In the genomic region with DNA sequence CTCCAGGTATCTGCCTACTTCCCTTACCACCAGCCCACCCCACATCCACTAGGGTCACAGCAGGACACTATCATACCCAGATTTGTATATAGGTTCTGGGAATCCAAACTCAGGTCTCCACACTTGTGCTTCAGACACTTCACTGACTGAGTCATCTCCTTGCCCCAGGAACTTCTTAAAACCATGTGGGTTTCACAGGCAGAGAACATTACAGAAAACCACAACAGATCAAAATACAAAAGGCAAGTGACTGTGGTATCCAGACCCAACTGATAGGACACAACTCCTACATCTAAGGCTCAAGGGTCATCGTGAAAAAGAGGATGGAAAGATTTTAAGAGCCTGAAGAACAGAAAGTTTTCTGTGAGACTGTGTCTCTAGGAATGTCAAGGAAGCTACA, we compare ENCODE assay signal across 15 mouse cellular contexts.
A peak's percentile ranks its signal among the peaks of the same experiment; 100 is the strongest.
DNase-seq lines count a peak whose midpoint lies in the region.
"Had no signal": no experiment of that assay in that cellular context is flagged by ENCODE, and none has a peak within 500 bp of the region (broad histone marks: within the 10 kb centered on the region; RNA-seq: fewer than 3 reads in every experiment).

No protein-coding gene starts in this region.

- DNase-seq in heart, adult 11 months: peak; percentile 66
- DNase-seq in heart, adult 9 months (ENCODE audit: low spot score in 2 of 2): no peak
- peak; percentile 23 for DNase-seq in testis, postnatal 10 days (ENCODE audit: low spot score)
- DNase-seq in testis, postnatal 14 days (ENCODE audit: low spot score): no peak
- no peak for DNase-seq in adipocyte (ENCODE audit: low spot score)
- DNase-seq: adrenal gland, adult 8-10 months; adrenal gland, postnatal 14 days; adrenal gland, postnatal 36 days; B cell, adult 2 months; cerebellum, adult 11-12 months; cerebellum, adult 2 months; cerebellum, adult 9-10 months; cerebellum, postnatal 10 days; cerebellum, postnatal 25 days; forebrain, postnatal 0 days had no signal

Comparison
In these comparisons a context has a peak if more than half of its experiments do, and no peak if none do; other contexts are left out.
1. DNase-seq: peak in heart, adult 11 months (single experiment) and testis, postnatal 10 days (single experiment); none in heart, adult 9 months (0 of 2), testis, postnatal 14 days (single experiment) and adipocyte (single experiment).